Mouse (Mus musculus): ENCODE data around the gene Pacsin1.

GRCm38 (mm10) chr17:27609576-27609975 is 45.7 kb upstream of the Pacsin1 start:
- TF ChIP-seq GATA1 (IDR thresholded peaks at IDR 0.05; ENCODE audit: low read length) (no peak), TAL1 (IDR thresholded peaks at IDR 0.05; ENCODE audit: low read length) (no peak)
